Mouse (Mus musculus): Measurements from ENCODE around the gene Zfp62. TPM values are rescaled to one million over a fixed set of nuclear protein-coding genes. Genes with fewer than 3 reads are reported as not detected.
A peak's percentile ranks its signal among the peaks of the same experiment; 100 is the strongest.
"Not testable (repeated sequence)": the region's sequence is repeated elsewhere in the genome, so short reads cannot be mapped to it uniquely, and the experiment has no call there.

Zfp62 gene
- polyA plus RNA-seq, 1 experiment from 2014 or later: 65.4 TPM

DNA sequence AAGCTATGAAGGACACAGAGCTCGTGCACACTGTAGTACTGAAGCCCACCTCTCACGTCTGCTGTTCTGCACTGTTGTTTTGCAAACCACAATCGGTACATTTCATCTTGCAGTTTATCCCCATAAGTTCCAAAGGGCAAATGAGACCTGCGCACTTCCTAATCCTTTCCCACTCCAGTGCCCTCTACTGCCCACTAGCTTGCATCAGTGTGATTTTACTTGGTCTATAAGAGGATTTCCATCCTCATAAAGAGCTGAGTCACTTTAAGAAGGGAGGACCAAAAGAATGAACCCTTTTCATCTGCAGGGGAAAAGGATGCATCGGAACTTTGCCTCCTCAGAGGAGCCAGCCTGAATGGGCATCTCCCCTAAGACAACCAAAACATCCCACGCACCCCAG lies 16.6 kb upstream of the Zfp62 start:
- DNase-seq (ENCODE audit: low spot score, missing footprints) (no peak), ATAC-seq (ENCODE audit: low FRiP score) (no peak)
- no peaks in the 10 kb centered on the region for H3K36me3 ChIP-seq (ENCODE audit: control insufficient read depth, insufficient read depth, low read length)
- H3K4me2 ChIP-seq: no peak overlapping the region
- H3K9me3 ChIP-seq (ENCODE audit: control insufficient read depth, low read length): no peaks in the 10 kb centered on the region
- WGBS: 74% methylated on average over 6 of the region's 6 CpGs
- H3K4me1 ChIP-seq (ENCODE audit: control insufficient read depth, insufficient read depth, low read length): no peaks in the 10 kb centered on the region
- H3K4me3 ChIP-seq (ENCODE audit: low read depth, low read length): no peak overlapping the region
- H3K9ac ChIP-seq (ENCODE audit: low read length): no peak overlapping the region
- no peak overlapping the region for H3K27ac ChIP-seq (ENCODE audit: low read depth, low read length)
- H3K27me3 ChIP-seq (ENCODE audit: control insufficient read depth, insufficient read depth, low read length): no peaks in the 10 kb centered on the region

DNA sequence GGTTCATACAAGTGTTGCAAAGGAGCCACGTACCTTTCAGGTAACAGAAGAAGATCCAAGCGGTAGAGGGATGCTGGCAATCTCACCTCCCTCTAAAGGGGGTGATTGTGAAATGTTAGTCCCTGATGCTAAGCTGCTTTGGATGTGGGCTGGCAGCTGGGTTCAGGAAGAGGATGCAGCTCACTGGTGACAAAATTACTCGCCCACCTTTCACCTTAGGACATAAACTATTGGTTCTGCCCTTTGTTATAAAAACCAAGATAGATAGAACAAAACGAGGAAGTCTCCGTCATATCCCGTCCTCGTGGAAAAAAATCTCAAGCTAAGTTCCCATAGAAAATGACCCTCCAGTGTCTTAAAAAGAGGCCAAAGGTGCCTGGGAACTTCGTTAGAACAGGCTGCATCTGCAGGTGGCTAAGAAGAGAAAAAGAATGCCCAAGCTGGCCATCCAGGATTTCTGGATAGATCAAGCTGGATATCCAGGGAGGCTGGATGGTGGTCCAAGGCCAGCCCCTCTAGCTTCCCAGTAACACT lies 16.1 kb upstream of the Zfp62 start, which contains the start of gene Btnl9:
Gene Btnl9 (minus strand): TSS at position 205 of the 534 bp plus-strand sequence.
- no peaks in the 10 kb centered on the region for H3K36me3 ChIP-seq (ENCODE audit: control insufficient read depth, insufficient read depth, low read length)
- H3K9me3 ChIP-seq (ENCODE audit: control insufficient read depth, low read length): no peaks in the 10 kb centered on the region
- DNase-seq (ENCODE audit: low spot score, missing footprints): no peak
- ATAC-seq (ENCODE audit: low FRiP score): no peak
- 82% methylated on average over 8 of the region's 8 CpGs for WGBS
- no peak within 1 kb of the TSS for H3K4me2 ChIP-seq
- no peaks in the 10 kb centered on the region for H3K4me1 ChIP-seq (ENCODE audit: control insufficient read depth, insufficient read depth, low read length)
- no peak within 1 kb of the TSS for H3K27ac ChIP-seq (ENCODE audit: low read depth, low read length)
- H3K9ac ChIP-seq (ENCODE audit: low read length): no peak within 1 kb of the TSS
- no peaks in the 10 kb centered on the region for H3K27me3 ChIP-seq (ENCODE audit: control insufficient read depth, insufficient read depth, low read length)
- no peak within 1 kb of the TSS for H3K4me3 ChIP-seq (ENCODE audit: low read depth, low read length)

DNA sequence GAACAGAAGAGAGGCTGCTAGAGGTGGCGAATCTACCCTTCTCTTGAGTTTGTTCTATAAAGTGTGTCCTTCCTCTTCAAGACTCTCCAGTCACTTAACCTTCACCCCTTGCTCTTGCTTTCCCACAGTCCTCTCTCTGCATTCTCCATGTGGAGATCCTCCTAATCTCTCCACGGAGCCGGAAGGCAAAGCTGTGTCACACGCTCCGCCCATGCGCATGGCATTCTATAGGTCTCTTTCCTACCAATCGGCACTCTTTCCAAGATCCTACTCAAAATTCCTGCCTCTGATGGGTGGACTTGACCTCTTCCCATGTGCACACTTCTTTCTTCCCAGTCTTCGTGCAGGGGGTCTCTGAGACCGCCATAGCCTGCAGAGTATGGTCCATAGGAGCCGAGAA lies 15.4 kb upstream of the Zfp62 start:
- H3K4me2 ChIP-seq: no peak overlapping the region
- ATAC-seq (ENCODE audit: low FRiP score): no peak
- no peak overlapping the region for H3K4me3 ChIP-seq (ENCODE audit: low read depth, low read length)
- no peak overlapping the region for H3K9ac ChIP-seq (ENCODE audit: low read length)
- no peaks in the 10 kb centered on the region for H3K4me1 ChIP-seq (ENCODE audit: control insufficient read depth, insufficient read depth, low read length)
- 79% methylated on average over 10 of the region's 10 CpGs for WGBS
- no peak overlapping the region for H3K27ac ChIP-seq (ENCODE audit: low read depth, low read length)
- DNase-seq (ENCODE audit: low spot score, missing footprints): no peak
- no peaks in the 10 kb centered on the region for H3K9me3 ChIP-seq (ENCODE audit: control insufficient read depth, low read length)
- no peaks in the 10 kb centered on the region for H3K27me3 ChIP-seq (ENCODE audit: control insufficient read depth, insufficient read depth, low read length)
- H3K36me3 ChIP-seq (ENCODE audit: control insufficient read depth, insufficient read depth, low read length): no peaks in the 10 kb centered on the region

DNA sequence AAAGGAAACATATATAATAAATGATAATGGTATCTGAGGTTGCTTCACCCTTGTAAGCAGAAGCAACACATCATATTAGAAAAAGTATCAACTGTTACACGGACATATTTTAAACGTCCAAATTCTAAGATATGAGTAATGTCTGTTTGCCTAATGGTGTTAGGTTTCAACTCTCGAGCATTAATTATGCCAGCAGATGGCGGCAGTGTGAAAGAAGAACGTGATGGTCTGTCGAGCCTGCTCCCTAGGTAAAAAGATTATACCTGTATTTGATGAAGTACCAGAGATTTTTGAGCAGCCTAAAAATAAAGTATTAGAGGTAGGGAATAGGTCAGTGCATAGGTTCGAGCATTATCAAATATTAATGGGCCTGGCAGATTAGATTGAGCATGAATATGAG lies 13.4 kb upstream of the Zfp62 start:
- no peak overlapping the region for H3K4me2 ChIP-seq
- no peak overlapping the region for H3K9ac ChIP-seq (ENCODE audit: low read length)
- H3K36me3 ChIP-seq (ENCODE audit: control insufficient read depth, insufficient read depth, low read length): no peaks in the 10 kb centered on the region
- 7% methylated on average over 7 of the region's 7 CpGs for WGBS
- no peaks in the 10 kb centered on the region for H3K27me3 ChIP-seq (ENCODE audit: control insufficient read depth, insufficient read depth, low read length)
- no peak for DNase-seq (ENCODE audit: low spot score, missing footprints)
- 0 out of 2 replicates have a peak, but pooled peaks have one; percentile 44 for ATAC-seq (ENCODE audit: low FRiP score)
- no peak overlapping the region for H3K4me3 ChIP-seq (ENCODE audit: low read depth, low read length)
- no peaks in the 10 kb centered on the region for H3K4me1 ChIP-seq (ENCODE audit: control insufficient read depth, insufficient read depth, low read length)
- no peak overlapping the region for H3K27ac ChIP-seq (ENCODE audit: low read depth, low read length)
- H3K9me3 ChIP-seq (ENCODE audit: control insufficient read depth, low read length): no peaks in the 10 kb centered on the region

GRCm38 (mm10) chr11:49191083-49191482 lies 12.0 kb upstream of the Zfp62 start:
- Histone ChIP-seq H3K9me3 (ENCODE audit: control insufficient read depth, low read length) (no peaks in the 10 kb centered on the region), H3K36me3 (ENCODE audit: control insufficient read depth, insufficient read depth, low read length) (no peaks in the 10 kb centered on the region), H3K4me2 (no peak overlapping the region), H3K4me1 (ENCODE audit: control insufficient read depth, insufficient read depth, low read length) (no peaks in the 10 kb centered on the region), H3K9ac (ENCODE audit: low read length) (no peak overlapping the region), H3K27ac (ENCODE audit: low read depth, low read length) (no peak overlapping the region), H3K27me3 (ENCODE audit: control insufficient read depth, insufficient read depth, low read length) (no peaks in the 10 kb centered on the region), H3K4me3 (ENCODE audit: low read depth, low read length) (no peak overlapping the region)
- DNase-seq (ENCODE audit: low spot score, missing footprints) (no peak), ATAC-seq (ENCODE audit: low FRiP score) (no peak)
- 64% methylated on average over 2 of the region's 2 CpGs for WGBS

DNA sequence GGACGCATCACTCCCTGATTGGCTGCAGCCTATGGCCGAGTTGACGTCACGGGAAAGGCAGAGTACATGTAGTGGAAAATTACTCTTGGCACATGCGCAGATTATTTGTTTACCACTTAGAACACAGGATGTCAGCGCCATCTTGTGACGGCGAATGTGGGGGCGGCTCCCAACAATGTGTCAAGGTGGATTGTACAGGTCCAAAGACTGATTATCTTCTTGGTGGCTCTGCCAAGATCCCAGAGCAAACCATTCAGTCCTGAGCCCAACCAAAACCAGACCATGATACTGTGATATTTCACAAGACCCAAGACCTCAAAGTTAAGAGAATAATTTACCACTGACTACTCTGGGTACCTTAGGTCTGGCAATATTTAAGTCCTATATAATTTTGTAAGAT lies 8.3 kb upstream of the Zfp62 start:
- whole genome bisulfite sequencing: 97% methylated on average over 7 of the region's 9 CpGs
- H3K9me3 ChIP-seq (ENCODE audit: control insufficient read depth, low read length); ATAC-seq (ENCODE audit: low FRiP score); DNase-seq (ENCODE audit: low spot score, missing footprints); H3K9ac ChIP-seq (ENCODE audit: low read length); H3K4me1 ChIP-seq (ENCODE audit: control insufficient read depth, insufficient read depth, low read length); H3K4me3 ChIP-seq (ENCODE audit: low read depth, low read length); H3K27ac ChIP-seq (ENCODE audit: low read depth, low read length); H3K4me2 ChIP-seq; H3K27me3 ChIP-seq (ENCODE audit: control insufficient read depth, insufficient read depth, low read length); H3K36me3 ChIP-seq (ENCODE audit: control insufficient read depth, insufficient read depth, low read length): not testable (repeated sequence)

GRCm38 (mm10) chr11:49195819-49196322 lies 7.2 kb upstream of the Zfp62 start:
- no peaks in the 10 kb centered on the region for H3K36me3 ChIP-seq (ENCODE audit: control insufficient read depth, insufficient read depth, low read length)
- no peak for ATAC-seq (ENCODE audit: low FRiP score)
- WGBS: 88% methylated on average over 7 of the region's 7 CpGs
- H3K4me1 ChIP-seq (ENCODE audit: control insufficient read depth, insufficient read depth, low read length): no peaks in the 10 kb centered on the region
- H3K4me3 ChIP-seq (ENCODE audit: low read depth, low read length): no peak overlapping the region
- no peak overlapping the region for H3K4me2 ChIP-seq
- no peak overlapping the region for H3K27ac ChIP-seq (ENCODE audit: low read depth, low read length)
- H3K9me3 ChIP-seq (ENCODE audit: control insufficient read depth, low read length): no peaks in the 10 kb centered on the region
- no peak for DNase-seq (ENCODE audit: low spot score, missing footprints)
- no peak overlapping the region for H3K9ac ChIP-seq (ENCODE audit: low read length)
- H3K27me3 ChIP-seq (ENCODE audit: control insufficient read depth, insufficient read depth, low read length): no peaks in the 10 kb centered on the region

DNA sequence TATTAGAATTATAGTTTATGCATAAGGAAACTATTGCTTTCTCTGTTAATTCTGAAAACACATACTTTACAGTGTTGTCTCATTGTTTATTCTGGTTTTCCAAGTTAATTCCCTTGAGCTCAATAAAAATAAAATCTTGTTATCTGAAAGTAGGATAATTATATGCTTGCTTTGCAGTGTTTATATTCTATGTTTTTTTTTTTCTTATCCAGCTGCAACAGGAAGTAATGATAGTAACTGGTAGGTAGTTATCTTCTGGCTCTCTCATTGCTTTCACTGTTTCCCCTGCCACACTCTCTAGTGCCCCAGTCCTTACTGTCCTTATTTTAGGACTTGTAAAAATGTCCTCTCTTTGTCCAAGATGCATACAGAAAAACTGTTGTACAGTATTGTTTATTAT lies 2.4 kb upstream of the Zfp62 start:
- Histone ChIP-seq H3K4me2 (no peak overlapping the region), H3K4me3 (ENCODE audit: low read depth, low read length) (no peak overlapping the region), H3K9me3 (ENCODE audit: control insufficient read depth, low read length) (no peaks in the 10 kb centered on the region), H3K27ac (ENCODE audit: low read depth, low read length) (no peak overlapping the region), H3K36me3 (ENCODE audit: control insufficient read depth, insufficient read depth, low read length) (no peaks in the 10 kb centered on the region), H3K27me3 (ENCODE audit: control insufficient read depth, insufficient read depth, low read length) (no peaks in the 10 kb centered on the region), H3K4me1 (ENCODE audit: control insufficient read depth, insufficient read depth, low read length) (peaks cover 7% of the 10 kb centered on the region; the same call in 1 of the 2 replicates), H3K9ac (ENCODE audit: low read length) (no peak overlapping the region)
- DNase-seq (ENCODE audit: low spot score, missing footprints): no peak
- ATAC-seq (ENCODE audit: low FRiP score): no peak

DNA sequence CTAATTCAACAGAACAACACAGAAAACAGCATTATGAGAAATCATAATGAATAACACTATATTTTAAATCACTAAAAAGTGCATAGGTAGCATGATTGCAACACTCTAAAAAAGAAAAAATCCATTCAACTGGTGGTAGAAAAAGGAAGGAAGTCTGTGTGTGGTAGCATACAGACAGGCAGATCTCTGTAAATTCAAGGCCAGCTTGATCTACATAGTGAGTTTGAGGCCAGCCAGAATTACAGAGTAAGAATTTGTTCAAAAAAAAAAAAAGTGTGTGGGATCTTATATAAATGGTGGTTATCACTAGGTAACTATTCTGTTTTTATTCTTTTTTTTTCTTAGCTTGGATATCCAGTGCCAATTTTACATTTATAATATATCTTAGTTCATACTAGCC lies 1.9 kb upstream of the Zfp62 start:
- H3K36me3 ChIP-seq (ENCODE audit: control insufficient read depth, insufficient read depth, low read length): no peaks in the 10 kb centered on the region
- H3K4me1 ChIP-seq (ENCODE audit: control insufficient read depth, insufficient read depth, low read length): peaks cover 7% of the 10 kb centered on the region; the same call in 1 of the 2 replicates
- no peak overlapping the region for H3K9ac ChIP-seq (ENCODE audit: low read length)
- no peaks in the 10 kb centered on the region for H3K9me3 ChIP-seq (ENCODE audit: control insufficient read depth, low read length)
- DNase-seq (ENCODE audit: low spot score, missing footprints) (no peak), ATAC-seq (ENCODE audit: low FRiP score) (no peak)
- H3K27ac ChIP-seq (ENCODE audit: low read depth, low read length): no peak overlapping the region
- no peaks in the 10 kb centered on the region for H3K27me3 ChIP-seq (ENCODE audit: control insufficient read depth, insufficient read depth, low read length)
- H3K4me3 ChIP-seq (ENCODE audit: low read depth, low read length): no peak overlapping the region
- H3K4me2 ChIP-seq: no peak overlapping the region
